Mouse (Mus musculus) right cerebral cortex, adult 18-20 months (tissue): ENCODE data around the gene Park7.
"Not testable (repeated sequence)": the region's sequence is repeated elsewhere in the genome, so short reads cannot be mapped to it uniquely, and the experiment has no call there.

ENCODE experiments used
- DNase-seq: peaks from one replicate; pipeline ENCODE4 v3.0.0; 2022; ENCODE audit warnings: mixed read lengths

The Park7 gene

DNA sequence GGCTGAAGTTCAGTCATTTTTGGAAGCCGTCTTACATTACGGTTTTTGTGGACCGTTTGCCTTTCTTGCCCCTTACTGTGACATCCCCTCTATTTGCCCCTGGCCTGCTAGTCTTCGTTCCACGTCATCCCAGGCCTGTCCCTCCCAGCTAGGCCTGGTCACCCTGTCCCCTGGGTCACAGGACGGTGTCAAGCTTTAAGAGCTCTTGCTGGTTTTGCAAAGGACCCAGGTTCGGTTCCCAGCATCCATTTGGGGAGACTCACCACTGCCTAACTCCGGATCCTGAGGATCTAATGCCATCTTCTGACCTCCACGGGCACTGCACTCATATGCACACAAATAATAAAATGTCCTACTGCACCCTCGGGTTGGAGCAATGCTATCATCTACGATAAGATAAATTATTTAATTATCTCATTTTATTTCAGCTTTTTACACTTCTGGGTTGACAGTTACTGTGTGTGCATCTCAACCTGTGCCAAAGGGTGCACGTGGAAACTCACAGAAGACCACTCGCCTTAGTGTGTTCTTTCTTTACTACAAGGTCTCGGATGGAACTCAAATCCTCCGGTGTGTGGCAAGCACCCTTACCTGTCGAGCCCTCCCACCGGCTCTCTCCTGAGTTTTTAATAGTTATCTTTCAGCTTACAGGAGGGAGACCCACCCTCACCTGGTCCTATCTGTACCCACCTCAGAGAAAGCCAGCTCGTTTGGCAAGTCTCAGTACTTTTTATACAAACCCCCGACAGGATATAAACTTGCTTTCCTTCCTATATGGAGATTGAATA is 3.9 kb downstream of the Park7 start:
- no peak for DNase-seq

DNA sequence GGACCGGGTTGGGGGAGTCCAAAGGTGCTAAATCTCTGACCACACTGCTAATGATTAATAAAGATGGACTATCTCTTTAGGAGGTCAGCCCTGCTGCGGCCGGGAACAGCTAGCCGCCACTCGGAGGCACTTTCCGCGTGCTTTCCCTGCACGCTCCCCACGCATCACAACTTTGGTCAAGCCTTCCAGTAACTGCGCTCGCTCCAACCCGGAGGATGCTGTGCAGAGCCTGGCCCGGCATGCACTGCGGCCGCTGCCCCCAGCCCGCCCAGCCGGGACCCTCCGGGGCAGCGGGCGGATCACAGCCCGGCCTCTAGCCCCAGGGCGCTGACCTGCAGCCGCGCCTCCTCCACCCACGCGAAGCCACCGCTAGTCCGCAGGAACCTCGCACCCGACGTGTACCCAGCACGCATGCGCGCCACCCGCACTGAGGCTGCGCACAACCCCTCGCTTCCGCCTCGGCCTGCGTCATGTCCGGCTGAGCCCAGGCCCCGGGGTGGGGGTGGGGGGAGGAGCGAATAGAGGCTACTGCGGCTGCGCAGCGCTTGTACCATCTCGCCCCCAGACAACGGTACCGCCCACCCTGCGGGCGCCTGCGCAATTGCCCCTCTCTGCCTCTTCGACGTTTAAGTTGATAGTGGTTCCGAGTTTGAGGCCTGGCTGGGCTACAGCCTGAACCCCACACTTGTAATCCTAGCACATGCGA is 4.6 kb downstream of the Park7 start:
- DNase-seq: peak; percentile 98

DNA sequence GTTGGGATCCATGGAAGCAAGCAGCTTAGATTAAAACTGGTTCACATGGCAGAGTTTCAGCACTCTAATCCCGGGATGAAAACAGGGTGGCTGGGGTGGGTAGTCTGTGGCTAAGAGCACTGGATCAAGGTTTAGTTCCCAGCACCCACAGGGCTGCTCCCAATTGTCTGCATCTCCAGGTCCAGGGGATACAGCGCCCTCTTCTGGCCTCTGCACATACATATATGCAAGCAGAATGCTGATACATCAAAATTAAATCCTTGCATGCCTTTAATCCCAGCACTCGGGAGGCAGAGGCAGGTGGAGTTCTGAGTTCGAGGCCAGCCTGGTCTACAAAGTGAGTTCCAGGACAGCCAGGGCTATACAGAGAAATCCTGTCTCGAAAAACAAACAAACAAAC is 5.7 kb downstream of the Park7 start:
- not testable (repeated sequence) for DNase-seq

DNA sequence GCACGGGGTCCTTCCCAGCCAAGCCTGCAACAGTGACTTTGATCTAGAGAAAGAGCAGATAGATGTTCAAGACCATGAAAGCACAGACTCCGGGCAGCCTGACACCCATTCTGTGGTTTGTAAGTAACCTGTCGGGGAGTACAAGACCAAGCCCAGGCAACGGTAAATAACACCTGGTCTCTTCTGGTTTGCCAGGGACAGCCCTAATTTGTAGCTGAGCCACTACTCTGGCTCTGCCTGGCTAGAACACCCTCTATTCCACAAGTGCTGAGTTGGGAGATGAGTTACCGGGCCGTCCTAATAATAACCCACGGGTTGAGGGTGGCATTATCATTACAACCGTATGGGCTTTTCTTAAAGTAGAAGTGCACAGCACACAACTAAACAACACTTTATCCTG is 7.1 kb downstream of the Park7 start:
- no peak for DNase-seq

DNA sequence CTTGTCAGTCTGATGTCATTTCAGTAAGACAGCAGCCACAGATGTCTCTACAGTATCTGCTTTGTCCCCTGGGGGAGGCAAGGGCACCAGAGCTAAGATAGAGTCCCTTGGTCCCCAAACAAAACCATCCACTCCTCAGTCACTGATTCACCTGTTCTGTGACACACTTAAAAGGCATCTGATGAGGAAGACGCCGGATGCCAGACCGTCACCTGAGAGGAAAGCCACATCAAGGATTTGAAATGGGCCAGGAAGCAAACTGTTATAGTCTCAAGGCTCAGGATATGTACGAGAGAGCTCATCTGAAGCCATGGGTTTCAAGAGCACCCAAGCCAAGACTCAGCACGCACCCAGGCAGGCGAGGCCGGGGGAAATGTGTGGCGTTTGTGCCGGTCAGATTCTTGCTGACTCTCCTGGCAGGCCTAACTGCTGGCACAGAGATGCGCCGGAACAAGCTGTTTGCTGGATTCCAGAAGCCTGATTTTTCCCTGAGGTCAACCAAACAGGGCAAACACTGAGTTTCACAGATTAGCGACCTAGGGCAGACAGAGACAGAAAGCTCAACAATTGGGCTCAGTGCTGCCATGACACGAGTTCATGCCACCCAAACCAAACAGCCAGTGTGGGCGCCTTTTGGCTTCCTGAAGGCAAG is 11.0 kb downstream of the Park7 start:
- no peak for DNase-seq

DNA sequence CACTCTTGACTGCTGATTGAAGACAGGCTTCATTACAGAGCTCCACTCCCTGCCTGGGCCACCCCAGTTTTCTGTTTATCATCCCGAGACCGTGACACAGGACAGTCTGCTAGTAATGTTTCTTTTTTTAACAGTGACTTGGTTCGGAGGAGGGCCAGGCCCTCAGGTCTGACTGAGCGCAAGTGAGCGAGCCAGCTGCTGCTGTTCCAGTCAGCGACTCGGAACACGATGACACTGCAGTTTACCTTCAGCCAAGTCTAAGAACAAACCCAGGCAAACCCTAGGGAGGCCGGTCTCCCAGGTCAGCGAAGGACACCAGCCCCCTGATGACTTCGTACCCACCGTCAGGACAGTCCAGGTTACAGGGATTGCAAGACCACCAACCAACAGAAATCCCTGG is 12.2 kb downstream of the Park7 start:
- DNase-seq: no peak

DNA sequence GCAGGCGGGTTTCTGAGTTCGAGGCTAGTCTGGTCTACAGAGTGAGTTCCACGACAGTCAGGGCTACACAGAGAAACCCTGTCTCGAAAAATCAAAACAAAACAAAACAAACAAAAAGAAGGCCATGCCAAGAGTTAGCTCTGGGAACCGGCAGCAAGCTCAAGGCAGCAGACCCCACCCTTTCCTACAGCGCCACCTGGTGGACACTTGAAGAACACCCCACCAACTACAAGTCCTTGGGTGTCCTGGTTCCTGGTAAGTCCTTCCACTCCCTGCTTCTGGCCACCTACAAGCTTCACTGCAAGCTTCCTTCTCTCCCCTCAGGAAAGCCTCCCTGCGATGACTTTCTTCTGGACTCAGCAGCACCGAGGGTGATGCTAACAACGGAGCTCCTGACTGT is 12.6 kb downstream of the Park7 start:
- DNase-seq: peak; percentile 81

DNA sequence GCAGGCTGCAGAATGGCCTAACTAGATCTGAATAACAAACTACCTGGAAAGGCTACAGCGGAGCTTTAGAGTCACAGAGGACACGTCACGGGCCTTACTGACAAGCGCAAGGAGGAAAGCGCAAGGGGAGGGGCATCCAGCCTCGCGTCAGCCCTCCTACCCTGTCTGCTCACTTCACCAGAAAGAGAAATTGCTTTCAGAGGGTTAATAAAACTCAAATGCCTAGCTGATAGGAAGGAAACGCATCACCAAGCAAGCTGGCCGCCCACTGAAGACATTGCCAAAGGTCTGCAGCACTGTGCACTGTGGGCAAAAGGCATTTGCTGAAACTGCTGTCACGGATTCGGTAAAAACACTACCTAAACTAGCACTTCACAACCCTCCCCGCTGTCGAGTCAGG is 13.8 kb downstream of the Park7 start:
- DNase-seq: no peak

DNA sequence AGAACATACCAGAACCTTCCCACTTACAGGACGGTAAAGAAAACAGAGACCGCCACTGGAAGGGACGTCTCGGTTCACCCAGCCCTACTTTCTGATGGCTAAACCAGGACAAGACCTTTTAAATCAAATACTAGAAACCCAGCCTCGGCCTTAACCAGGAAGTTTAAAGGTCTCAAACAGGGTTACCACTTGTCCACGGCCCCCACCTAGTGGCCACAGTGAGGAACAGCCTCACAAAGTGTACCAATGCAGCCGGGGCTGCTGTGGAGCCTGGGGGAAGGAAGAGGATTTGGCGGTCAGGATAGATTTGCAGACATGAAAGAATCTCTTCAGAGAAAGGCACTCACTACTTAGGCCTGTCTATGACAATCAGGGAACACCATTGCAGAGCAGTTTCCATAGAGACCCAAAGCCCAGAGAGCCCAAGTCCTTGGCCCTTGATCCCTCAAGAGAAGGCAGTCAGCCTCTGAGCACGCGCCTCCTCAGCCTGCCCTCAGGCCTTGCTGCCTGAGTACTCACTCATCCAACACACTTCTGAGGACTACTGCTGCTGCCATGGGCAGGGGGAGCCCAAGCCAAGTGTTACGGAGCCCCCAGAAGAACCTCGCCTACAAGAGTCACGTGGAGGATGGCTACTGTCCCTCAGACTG is 15.4 kb downstream of the Park7 start:
- DNase-seq: peak; percentile 46

DNA sequence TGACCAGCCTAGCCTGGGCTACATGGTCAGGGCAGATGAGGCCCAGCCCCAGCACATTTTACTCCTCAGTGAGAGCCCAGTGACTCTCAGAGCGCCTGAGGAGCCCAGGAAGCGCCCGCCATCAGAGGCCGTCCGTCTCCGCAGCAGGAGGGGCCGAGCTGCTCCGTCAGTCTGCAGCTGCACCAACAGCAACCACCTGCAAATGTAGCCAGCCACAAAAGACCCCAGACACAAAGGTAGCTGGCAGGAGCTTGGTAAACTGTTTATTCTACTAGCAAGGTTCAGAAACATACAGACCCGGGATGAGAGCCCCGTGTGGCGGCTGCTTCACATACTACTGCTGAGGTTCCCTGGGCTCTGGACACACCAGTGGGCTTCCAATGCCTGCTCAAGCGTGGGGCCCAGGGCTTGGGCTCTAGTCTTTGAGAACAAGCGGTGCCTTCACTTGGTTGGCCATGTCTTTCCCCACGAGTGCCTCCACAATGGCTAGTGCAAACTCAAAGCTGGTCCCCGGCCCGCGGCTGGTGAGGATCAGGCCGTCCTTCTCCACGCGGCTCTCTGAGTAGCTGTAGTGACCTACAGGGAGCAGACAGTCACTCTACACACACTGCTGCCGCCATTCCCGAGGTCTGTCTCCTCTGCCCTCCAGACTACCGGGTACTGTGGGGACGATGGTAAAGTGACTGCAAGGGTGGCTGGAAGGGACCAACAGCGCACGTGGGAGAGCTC is 17.2 kb downstream of the Park7 start:
- DNase-seq: no peak

DNA sequence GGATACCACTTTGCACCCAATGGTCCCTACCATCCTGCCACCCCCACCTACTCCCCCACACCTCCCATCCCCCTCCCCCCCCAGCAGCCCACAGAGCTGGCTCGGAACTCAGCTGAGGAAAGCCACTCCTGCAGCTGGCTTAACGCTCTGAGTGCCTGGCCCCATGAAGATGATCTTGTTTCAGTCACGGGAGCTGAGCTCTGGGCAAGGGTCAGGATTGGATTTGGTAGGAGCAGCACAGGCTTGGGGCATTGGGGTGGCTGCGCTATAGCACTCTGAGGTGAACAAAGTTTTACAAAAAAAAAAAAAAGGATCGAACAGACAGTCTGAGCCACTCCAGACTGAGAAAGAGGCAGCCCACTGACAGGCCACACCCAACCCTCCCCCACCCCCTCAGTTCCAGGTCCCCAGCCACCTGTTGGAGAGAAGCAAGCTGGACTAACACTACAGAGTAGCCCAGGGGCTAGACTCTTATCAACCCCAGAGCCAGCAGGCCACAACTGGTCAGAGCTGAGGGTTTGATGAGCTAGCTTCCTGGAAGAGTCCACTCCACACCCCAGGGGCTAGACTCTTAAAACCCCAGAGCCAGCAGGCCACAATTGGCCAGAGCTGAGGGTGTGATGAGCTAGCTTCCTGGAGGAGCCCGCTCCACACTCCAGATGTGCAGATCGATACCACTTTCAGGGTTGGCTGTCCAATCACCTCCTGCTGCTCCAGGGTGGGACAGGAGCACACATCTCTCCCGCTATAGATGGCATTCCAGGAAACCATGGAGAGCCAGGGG is 19.3 kb downstream of the Park7 start:
- no peak for DNase-seq

DNA sequence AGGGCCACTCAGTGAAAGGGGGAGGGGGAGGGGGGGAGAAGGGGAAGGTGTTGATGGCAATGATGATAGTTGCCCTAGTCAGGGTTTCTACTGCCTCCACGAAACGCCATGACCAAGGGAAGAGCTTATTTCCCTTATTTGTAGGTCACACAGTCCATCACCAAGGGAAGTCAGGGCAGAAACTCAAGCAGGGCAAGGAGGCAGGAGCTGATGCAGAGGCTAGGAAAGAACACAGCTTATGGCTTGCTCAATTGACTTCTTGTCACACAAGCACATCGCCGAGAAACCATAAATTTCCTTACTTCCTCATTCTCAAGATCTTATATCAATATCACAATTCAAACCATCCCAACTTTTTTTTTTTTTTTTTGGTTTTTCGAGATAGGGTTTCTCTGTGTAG is 22.9 kb downstream of the Park7 start:
- no peak for DNase-seq

DNA sequence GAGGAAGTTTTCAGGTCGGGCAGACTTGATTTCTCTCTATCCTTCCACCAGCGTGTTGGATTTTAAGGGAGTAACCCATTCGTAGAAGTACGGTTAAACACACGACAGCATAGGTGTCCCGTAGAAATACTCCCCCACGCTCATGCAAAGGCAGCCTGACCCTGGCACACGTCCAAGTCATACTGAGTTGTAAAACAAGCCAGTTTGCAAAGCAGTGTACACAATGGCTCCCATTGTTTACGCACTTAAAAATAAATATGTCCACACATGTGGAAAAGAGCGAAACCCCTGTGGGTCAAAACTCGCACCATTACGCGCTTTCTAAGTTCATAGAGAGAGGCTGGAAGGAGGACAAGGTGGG is 24.3 kb downstream of the Park7 start:
- no peak for DNase-seq

DNA sequence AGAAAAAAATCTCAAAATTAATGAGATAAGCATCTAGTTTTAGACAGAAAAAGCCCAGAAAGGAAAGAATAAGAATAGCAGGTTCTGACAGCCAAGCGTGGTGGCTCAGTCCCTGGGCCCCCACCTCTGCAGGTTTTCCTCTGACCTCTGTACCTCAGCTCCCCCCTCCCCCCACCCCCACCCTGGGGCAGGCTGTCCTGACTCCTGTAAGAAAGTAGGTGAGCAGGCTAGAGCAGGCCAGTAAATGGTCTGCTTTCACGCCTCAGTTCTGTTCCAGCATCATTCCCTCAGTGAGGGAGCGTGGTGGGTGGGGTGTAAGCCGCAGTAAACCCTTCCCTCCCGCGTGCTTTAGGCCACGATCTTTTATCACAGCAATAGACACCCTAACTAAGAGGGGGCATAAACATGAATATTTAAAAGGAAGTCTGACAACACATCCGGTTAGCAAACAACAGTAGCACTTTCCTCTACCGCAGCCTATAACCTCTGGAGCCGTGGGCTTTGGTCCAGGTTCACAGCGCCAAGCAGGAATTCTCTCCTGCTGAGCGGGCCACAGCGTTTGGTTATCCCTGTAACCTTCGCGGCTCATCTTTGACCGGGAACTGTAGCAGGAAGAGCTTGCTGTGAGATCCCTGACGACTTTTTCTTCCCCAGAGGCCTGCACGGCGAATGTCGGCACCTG is 24.8 kb downstream of the Park7 start:
- DNase-seq: no peak

DNA sequence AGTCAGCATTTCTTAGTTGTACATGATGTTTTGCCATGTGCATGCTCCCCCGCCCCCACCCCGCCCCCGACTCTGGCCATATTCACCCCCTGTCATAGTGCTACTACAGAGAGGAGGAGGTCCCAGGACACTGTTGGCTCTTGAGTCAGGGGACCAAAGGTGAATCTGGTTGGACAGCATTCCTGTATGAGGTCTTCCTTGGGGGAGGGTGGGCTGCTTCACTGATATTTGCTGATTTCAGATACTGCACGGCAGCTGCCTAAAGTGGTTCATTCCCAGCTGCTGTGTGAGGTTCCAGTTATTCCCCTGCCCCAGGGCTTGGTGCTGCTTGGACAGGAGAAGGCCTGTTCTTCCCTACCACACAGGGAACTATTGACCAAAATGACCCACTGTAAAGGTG is 25.7 kb downstream of the Park7 start:
- DNase-seq: no peak

DNA sequence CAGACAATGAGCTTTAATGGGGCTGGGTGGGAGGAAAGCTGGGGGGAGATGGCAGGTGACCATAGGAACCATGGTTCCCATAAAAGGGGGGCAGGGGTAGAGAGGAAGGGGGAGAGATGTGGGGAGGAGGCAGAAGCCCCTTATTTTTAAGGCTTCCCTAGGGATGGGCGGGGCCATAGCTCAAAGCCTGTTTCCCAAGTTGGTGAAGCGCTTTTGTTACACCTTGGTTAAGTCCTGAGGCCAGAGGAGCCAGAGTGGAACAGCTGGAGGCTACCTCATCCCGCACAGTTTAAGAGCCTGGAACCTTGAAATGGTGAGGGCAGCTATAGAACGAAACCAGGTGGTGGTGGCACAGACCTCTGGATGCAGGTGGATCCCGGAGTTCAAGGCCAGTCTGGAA is 26.3 kb downstream of the Park7 start:
- no peak for DNase-seq

DNA sequence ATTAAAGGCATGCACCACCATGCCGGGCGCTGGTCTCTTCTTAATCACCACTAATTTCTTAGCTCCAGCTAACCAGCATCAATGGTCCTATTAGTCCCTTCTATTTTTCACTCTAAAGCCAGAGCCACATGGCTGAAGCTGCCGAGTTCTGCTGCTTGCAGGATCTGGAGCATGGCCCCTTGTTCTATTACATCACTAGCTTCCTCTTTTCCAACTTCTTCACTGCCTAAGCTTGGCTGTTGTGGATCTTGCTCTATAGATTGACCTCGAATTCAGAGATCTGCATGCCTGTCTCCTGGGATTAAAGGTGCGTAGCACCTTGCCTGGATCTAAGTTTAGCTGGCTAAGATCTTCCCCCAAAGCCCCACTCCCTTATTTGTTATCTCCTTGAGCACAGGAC is 31.6 kb downstream of the Park7 start:
- no peak for DNase-seq

DNA sequence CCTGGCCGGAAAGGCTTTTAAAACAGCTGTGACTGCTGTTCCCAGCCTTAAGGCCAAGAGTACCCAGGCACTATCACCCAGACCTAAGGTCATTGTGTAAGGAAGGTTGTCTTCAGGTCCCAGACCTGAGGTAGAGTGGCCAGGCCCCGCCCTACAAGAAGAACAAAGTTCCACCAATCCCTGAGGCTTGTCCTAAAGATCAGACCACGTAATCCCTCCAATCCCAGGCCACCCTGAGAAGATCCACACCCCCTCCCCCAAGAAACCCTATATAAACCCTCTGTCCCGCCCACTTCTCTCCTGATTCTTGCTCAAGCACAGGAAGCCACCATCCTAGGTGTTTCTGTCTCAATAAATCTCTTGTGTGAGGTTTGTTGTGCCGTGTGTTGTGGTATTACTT is 33.9 kb downstream of the Park7 start:
- no peak for DNase-seq

DNA sequence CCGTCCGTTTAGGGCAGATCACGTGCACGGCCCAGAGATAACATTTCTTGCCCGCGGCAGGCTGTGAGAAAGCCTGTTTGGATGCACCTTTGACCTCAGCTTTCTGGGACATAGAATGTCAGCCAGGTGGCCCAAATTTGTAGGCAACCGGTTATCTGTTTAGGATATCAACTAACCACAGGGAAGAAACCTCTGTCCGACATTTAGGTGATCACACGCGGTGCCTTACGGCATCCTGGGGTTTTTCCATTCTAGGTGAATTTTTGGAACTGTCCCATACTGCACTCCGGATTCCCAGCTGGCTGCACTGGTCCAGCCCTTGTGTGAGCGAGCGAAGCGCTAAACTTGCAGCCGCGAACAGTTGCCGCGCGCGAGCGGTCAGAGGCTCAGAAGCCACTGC is 34.6 kb downstream of the Park7 start:
- no peak for DNase-seq

DNA sequence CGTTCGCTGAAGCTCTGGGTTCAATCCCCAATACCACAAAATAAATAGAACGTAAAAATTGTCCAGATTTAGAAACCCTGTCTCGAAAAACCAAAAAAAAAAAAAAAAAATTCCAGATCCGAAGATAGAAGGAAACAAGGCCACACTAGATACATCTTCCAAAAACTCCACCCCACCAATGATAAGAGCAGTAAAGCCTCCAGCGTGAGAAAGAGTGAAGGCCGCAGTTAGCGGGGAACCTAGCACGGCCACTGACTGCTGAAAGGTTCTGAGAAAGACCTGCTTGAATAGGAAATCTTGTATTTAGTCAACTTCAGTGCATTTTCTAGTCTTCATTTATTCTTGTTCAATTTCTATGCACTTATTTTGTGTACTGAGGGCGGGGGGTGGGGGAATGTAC is 38.8 kb downstream of the Park7 start:
- no peak for DNase-seq

DNA sequence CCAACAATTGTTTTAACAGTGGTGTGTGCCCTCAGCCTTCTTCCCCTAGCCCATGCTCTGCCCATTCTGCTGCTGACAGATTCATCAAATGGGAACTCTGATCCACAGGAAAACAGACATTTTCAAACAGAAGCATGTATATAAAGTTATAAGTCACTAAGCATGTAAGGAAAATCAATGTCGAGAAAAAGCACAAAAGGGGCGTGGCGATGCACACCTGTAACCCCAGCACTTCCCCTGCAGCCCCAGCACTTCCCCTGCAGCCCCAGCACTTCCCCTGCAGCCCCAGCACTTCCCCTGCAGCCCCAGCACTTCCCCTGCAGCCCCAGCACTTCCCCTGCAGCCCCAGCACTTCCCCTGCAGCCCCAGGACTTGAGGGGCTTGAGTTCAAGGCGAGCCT is 39.8 kb downstream of the Park7 start:
- not testable (repeated sequence) for DNase-seq

DNA sequence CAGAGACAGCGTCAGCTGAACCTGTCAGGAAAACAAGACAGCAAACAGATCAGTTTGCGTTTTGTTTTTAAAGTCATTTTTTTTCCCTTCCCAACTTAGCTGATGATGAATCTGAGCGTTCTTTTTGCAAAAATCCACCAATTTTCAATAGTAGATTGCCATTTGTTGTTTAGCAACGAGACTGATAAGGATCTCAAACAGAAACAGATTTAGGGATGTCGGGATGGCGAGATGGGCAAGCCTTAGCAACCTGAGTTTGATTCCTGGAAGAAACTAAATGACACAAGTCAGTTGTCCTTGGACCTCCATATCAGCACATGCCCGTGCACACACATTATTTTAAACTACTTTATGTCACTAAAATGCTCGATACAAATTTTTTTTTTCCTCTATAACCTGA is 41.6 kb downstream of the Park7 start:
- no peak for DNase-seq
